Mouse (Mus musculus): ENCODE measurements around the gene Nppb. TPM values are rescaled to one million over a fixed set of nuclear protein-coding genes. Genes with fewer than 3 reads are reported as not detected.

Nppb gene
- polyA plus RNA-seq (2017; shearing (Covaris generic)): under 1 TPM in 1 of 2 experiments, not detected in 1; 0.61 TPM

DNA sequence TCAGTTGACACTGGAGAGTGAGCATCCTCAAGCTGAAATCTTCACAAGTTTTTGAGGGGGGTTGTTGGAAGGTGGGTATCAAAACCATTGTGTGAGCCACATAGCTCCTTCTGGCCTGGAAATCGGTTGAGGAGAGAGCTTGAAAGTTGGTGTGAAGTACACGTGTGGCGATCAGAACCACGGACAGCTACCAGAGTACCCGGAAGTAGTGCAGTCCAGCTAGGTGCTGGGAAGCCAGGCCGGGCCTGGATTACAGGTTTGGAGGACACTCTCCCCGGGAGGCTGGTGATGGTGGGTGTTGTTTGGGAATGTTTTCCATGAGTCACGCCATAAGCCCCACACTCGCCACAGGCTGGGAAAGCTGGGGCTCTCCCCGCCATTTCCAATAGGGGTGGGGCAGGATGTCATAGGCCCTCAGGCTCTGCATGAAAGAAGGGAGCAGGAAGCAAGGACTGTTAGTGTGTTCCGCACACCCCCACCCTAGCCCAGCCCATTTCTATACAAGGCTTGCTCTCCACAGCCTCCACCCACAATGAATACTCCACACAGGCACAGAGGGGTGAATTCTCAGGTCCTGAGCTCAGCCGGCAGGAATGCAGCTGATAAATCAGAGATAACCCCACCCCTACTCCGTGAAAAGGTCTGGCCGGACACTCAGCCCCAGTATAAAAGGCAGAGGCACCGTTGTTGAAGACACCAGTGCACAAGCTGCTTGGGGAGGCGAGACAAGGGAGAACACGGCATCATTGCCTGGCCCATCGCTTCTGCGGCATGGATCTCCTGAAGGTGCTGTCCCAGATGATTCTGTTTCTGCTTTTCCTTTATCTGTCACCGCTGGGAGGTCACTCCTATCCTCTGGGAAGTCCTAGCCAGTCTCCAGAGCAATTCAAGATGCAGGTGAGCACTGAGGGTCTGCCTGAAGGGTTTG, at the start of gene Nppb:
TSS of gene Nppb (plus strand) at position 584 of the 928 bp plus-strand sequence.

GRCm38 (mm10) chr4:147936331-147936954, 49.1 kb upstream of the Nppb start, which contains the start of gene Plod1:
Gene Plod1 (minus strand): TSS chr4:147936767.

DNA sequence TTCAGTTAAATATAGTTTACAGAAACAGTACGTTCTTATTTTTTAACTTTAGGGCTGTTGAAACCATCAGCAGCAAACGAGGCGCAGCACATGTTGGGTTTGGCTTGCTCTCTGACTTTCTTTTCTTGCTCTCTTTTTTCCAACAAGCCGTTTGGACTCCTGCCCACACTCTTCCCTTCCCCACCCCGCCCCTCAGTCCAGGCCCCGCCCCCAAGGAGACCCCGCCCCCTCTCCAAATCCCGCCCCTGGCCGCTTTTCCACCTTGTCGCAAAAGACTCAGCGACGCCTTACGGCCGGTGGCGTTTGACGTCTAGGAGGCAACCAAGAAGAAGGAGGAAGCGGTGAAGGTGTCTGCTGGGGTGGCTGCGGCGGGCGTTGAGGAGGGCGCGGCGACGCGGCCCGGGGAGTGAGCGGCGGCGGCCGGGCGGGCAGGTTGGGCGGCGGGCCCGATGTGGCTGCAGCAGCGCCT, 45.0 kb upstream of the Nppb start, which contains the start of gene 2510039O18Rik:
TSS of gene 2510039O18Rik (plus strand) at position 320 of the 469 bp plus-strand sequence.

GRCm38 (mm10) chr4:148000202-148000772, 14.7 kb downstream of the Nppb start, which contains the start of gene Nppa:
Gene Nppa (plus strand): TSS chr4:148000722.

Other genes with a start within 250 kb of the Nppb start
- 10 to 100 TPM; 17.2 to 23.4 TPM for gene Zfp984, start 176.0 kb upstream of the Nppb start, polyA plus RNA-seq (2017; shearing (Covaris generic))
- gene Zfp933, start 137.4 kb upstream of the Nppb start, polyA plus RNA-seq (2017; shearing (Covaris generic)): 1 to 10 TPM; 4.1 to 5.6 TPM
- 100 to 1,000 TPM; 106 to 133 TPM for gene Miip, start 117.0 kb upstream of the Nppb start, polyA plus RNA-seq (2017; shearing (Covaris generic))
- gene Fv1, start 116.8 kb upstream of the Nppb start, polyA plus RNA-seq (2017; shearing (Covaris generic)): 1 to 10 TPM; 4.5 to 4.9 TPM
- gene Mfn2, start 81.1 kb upstream of the Nppb start, polyA plus RNA-seq (2017; shearing (Covaris generic)): 10 to 100 TPM; 39.1 to 40.3 TPM
- gene Plod1, start 49.0 kb upstream of the Nppb start, polyA plus RNA-seq (2017; shearing (Covaris generic)): 10 to 100 TPM in 1 of 2 experiments, 1 to 10 TPM in 1; 5.8 to 11.6 TPM
- 100 to 1,000 TPM in 1 of 2 experiments, 10 to 100 TPM in 1; 99.8 to 122 TPM for gene 2510039O18Rik, start 44.9 kb upstream of the Nppb start, polyA plus RNA-seq (2017; shearing (Covaris generic))
- gene Nppa, start 14.9 kb downstream of the Nppb start, polyA plus RNA-seq (2017; shearing (Covaris generic)): 1 to 10 TPM in 1 of 2 experiments, not detected in 1; 1.0 TPM
- gene Clcn6, start 53.0 kb downstream of the Nppb start, polyA plus RNA-seq (2017; shearing (Covaris generic)): 10 to 100 TPM in 1 of 2 experiments, 1 to 10 TPM in 1; 6.3 to 11.0 TPM
- 10 to 100 TPM; 14.5 TPM for gene Mthfr, start 53.3 kb downstream of the Nppb start, polyA plus RNA-seq (2017; shearing (Covaris generic))
- gene Agtrap, start 102.2 kb downstream of the Nppb start, polyA plus RNA-seq (2017; shearing (Covaris generic)): 10 to 100 TPM; 13.1 to 17.6 TPM
- 10 to 100 TPM; 39.3 to 41.3 TPM for gene Mad2l2, start 144.6 kb downstream of the Nppb start, polyA plus RNA-seq (2017; shearing (Covaris generic))
- gene Draxin, start 144.9 kb downstream of the Nppb start, polyA plus RNA-seq (2017; shearing (Covaris generic)): under 1 TPM in 1 of 2 experiments, not detected in 1; 0.07 TPM
- gene Fbxo6, start 166.4 kb downstream of the Nppb start, polyA plus RNA-seq (2017; shearing (Covaris generic)): 10 to 100 TPM; 52.0 to 58.4 TPM
- gene Fbxo44, start 174.7 kb downstream of the Nppb start, polyA plus RNA-seq (2017; shearing (Covaris generic)): 1 to 10 TPM; 2.7 to 5.8 TPM
- not detected for gene Fbxo2, start 174.8 kb downstream of the Nppb start, polyA plus RNA-seq (2017; shearing (Covaris generic))